Mouse (Mus musculus): ENCODE results near the gene Myt1l. TPM values are rescaled to one million over a fixed set of nuclear protein-coding genes. Genes with fewer than 3 reads are reported as not detected.

The Myt1l gene
- polyA plus RNA-seq, 1 experiment from 2014 or later = 233 TPM

- H3K27ac ChIP-seq (replicated peaks) = 0 out of 2 replicates have a peak overlapping the region, but pooled peaks have one; percentile 21
- no peaks in the 10 kb centered on the region for H3K27me3 ChIP-seq
- H3K9ac ChIP-seq = no peak overlapping the region
- H3K9me3 ChIP-seq = no peaks in the 10 kb centered on the region
- no peak overlapping the region for H3K4me3 ChIP-seq
- 72% methylated on average over 3 of the region's 3 CpGs for WGBS
- H3K4me2 ChIP-seq = no peak overlapping the region
- H3K4me1 ChIP-seq (replicated peaks) = no peaks in the 10 kb centered on the region
- H3K36me3 ChIP-seq = peaks cover 45% of the 10 kb centered on the region
- ATAC-seq (ENCODE audit: low FRiP score, low read depth) = no peak
Observed at GRCm38 (mm10) chr12:29897533-29898085, 369.4 kb downstream of the Myt1l start.

DNA sequence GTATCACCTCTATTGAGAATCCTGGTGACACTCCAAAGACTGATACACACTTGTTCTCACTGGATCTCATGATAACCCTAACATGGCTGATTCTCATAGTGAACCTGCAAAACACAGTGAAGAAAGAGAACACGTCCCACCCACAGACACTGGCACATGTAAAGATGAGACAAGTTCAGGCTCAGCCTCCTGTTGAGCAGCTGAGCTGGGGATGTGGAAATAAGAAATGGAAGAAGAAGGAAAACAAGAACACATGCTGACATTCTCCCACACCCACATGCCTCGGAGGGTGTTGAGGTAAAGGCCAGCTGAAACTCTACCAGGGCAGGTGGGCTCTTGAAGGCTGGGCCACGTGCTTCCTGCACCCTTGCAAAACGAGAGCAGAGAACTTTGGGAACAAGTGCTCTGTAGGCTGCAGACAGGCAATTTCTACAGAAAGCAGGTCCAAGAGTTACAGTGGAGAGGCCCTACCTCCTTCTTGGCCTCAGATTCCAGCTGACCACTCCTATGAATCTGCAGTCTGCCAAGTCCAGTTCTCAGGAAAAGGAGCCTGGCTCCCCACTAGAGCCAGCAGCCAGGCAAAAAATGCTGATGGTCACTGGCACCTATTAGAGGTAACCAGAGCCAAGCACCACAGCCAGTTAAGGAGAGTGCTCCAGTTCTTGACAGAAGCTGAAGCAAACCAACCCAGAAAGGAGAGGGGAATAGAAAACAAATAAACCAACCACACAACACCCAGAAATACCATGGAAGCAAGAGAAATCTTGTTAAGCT, 376.1 kb downstream of the Myt1l start:
- no peaks in the 10 kb centered on the region for H3K27me3 ChIP-seq
- no peaks in the 10 kb centered on the region for H3K9me3 ChIP-seq
- peaks cover 12% of the 10 kb centered on the region; the same call in 1 of the 2 replicates for H3K36me3 ChIP-seq
- peaks cover 4% of the 10 kb centered on the region; the same call in 1 of the 2 replicates for H3K4me1 ChIP-seq (replicated peaks)
- no peak for ATAC-seq (ENCODE audit: low FRiP score, low read depth)
- H3K4me2 ChIP-seq = no peak overlapping the region
- no peak overlapping the region for H3K9ac ChIP-seq
- WGBS = 79% methylated on average over 4 of the region's 4 CpGs
- H3K27ac ChIP-seq (replicated peaks) = no peak overlapping the region
- H3K4me3 ChIP-seq = no peak overlapping the region

DNA sequence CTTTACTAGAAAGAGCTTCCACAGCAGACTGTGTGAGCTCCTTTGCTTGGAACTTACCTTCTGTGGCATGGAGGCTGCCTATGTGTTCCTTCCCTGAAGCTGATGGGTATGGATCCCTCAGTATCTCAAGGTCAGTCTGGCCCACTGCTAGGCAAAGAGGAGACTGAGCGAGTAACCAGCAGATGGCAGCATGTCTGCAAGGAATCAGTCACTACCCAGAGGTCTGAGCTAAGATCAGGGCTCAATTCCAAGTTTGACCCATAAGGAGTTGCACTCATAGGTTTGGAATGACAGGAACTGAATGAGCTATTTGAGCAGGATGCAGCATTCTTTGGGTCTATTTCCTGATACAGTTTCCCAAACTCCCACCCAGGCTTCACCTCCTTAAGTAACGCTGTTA, 378.9 kb downstream of the Myt1l start:
- Histone ChIP-seq H3K4me2 (no peak overlapping the region), H3K36me3 (peaks cover 22% of the 10 kb centered on the region; the same call in 1 of the 2 replicates), H3K27me3 (no peaks in the 10 kb centered on the region), H3K9ac (no peak overlapping the region), H3K4me3 (no peak overlapping the region), H3K27ac (replicated peaks) (no peak overlapping the region), H3K4me1 (replicated peaks) (peaks cover 4% of the 10 kb centered on the region; the same call in 1 of the 2 replicates), H3K9me3 (no peaks in the 10 kb centered on the region)
- WGBS = 51% methylated on average over 2 of the region's 2 CpGs
- ATAC-seq (ENCODE audit: low FRiP score, low read depth) = peak; percentile 56; the same call in 1 of the 2 replicates

DNA sequence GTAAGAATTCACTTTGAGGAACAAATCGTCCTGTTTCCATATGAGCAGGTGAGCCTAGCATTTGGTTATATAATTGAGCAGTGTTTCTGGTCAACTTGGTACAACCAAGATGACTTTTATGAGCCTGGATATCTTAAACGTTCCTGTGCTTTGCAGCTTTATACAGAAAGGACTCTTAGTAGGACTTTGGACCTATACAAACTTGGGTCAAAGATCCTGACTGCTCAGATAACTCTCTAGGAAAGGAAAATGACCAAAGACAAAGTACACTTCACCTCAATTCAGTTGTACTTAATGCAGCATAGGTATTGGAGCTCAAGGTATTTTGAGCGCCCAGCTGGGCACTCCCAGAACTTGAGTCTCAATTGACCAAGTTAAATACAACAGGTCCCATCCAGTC, 388.0 kb downstream of the Myt1l start:
- H3K36me3 ChIP-seq = peaks cover 76% of the 10 kb centered on the region
- ATAC-seq (ENCODE audit: low FRiP score, low read depth) = no peak
- H3K4me2 ChIP-seq = no peak overlapping the region
- no peak overlapping the region for H3K9ac ChIP-seq
- H3K27me3 ChIP-seq = no peaks in the 10 kb centered on the region
- WGBS = 89% methylated on average over 3 of the region's 3 CpGs
- H3K4me1 ChIP-seq (replicated peaks) = no peaks in the 10 kb centered on the region
- no peak overlapping the region for H3K4me3 ChIP-seq
- H3K27ac ChIP-seq (replicated peaks) = no peak overlapping the region
- no peaks in the 10 kb centered on the region for H3K9me3 ChIP-seq

DNA sequence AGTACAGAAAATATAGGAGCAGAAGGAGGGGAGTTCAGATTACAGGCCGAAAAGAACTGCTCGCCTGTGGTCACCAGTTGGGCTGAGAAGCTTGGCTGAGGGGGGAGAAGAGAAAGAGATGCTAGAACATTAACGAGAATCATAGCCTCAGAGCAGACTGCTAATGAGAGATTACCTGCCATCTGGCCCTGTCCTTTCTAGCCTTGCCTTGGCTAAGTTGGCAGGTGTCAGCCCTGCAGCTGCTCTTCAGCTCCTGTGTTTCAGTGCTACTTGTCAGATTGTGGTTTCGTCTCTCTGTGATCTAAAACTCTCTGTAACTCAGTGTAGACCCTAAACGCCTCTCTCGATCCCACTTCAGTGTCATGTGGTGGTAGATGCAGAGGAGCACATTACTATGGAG, 388.6 kb downstream of the Myt1l start:
- no peaks in the 10 kb centered on the region for H3K27me3 ChIP-seq
- ATAC-seq (ENCODE audit: low FRiP score, low read depth) = no peak; the same call in 1 of the 2 replicates

DNA sequence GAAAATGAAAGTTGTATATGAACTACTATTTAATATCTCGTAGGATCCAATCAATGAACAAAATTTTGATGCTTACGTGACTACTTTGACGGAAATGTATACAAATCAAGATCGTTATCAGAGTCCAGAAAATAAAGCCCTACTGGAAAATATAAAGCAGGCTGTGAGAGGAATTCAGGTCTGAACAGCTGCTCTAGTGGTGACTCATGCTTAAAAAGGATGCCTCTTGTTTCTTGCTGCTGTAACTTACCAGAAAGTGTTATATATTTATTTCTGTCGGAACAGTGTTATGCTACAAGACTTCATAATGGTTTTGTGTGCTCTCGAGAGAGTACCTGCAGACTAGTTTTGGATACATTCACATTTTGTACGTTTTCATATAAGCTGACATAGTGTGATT, 392.1 kb downstream of the Myt1l start:
- Histone ChIP-seq H3K36me3 (peaks cover 42% of the 10 kb centered on the region), H3K27me3 (no peaks in the 10 kb centered on the region), H3K4me3 (no peak overlapping the region), H3K9ac (no peak overlapping the region), H3K27ac (replicated peaks) (no peak overlapping the region), H3K4me2 (no peak overlapping the region), H3K9me3 (no peaks in the 10 kb centered on the region), H3K4me1 (replicated peaks) (no peaks in the 10 kb centered on the region)
- ATAC-seq (ENCODE audit: low FRiP score, low read depth) = no peak
- 86% methylated on average over 7 of the region's 7 CpGs for WGBS

More for the DNA sequence above, 388.6 kb downstream of the Myt1l start:
- no peak overlapping the region for H3K4me2 ChIP-seq
- no peak overlapping the region for H3K27ac ChIP-seq (replicated peaks)
- no peak overlapping the region for H3K4me3 ChIP-seq
- H3K9ac ChIP-seq = no peak overlapping the region
- 85% methylated on average over 6 of the region's 6 CpGs for WGBS
- H3K9me3 ChIP-seq = no peaks in the 10 kb centered on the region
- peaks cover 74% of the 10 kb centered on the region for H3K36me3 ChIP-seq
- no peaks in the 10 kb centered on the region for H3K4me1 ChIP-seq (replicated peaks)

- ATAC-seq (ENCODE audit: low FRiP score, low read depth) = no peak
- Histone ChIP-seq H3K27ac (replicated peaks) (no peak overlapping the region), H3K4me1 (replicated peaks) (no peaks in the 10 kb centered on the region), H3K4me2 (no peak overlapping the region), H3K4me3 (no peak overlapping the region), H3K9me3 (no peaks in the 10 kb centered on the region), H3K9ac (no peak overlapping the region), H3K36me3 (peaks cover 31% of the 10 kb centered on the region), H3K27me3 (no peaks in the 10 kb centered on the region)
- WGBS = 82% methylated on average over 11 of the region's 11 CpGs
Observed at GRCm38 (mm10) chr12:29921481-29921880, 393.3 kb downstream of the Myt1l start.

- peaks cover 5% of the 10 kb centered on the region; the same call in 1 of the 2 replicates for H3K4me1 ChIP-seq (replicated peaks)
- H3K9ac ChIP-seq = no peak overlapping the region
- H3K36me3 ChIP-seq = no peaks in the 10 kb centered on the region
- H3K4me3 ChIP-seq = no peak overlapping the region
- H3K27ac ChIP-seq (replicated peaks) = peak overlapping the region; percentile 55; the same call in 1 of the 2 replicates
- WGBS = 43% methylated on average over 3 of the region's 3 CpGs
- no peak overlapping the region for H3K4me2 ChIP-seq
- ATAC-seq (ENCODE audit: low FRiP score, low read depth) = peak; percentile 61; the same call in 1 of the 2 replicates
- no peaks in the 10 kb centered on the region for H3K27me3 ChIP-seq
- H3K9me3 ChIP-seq = no peaks in the 10 kb centered on the region
Observed at GRCm38 (mm10) chr12:29926896-29927295, 398.7 kb downstream of the Myt1l start.

DNA sequence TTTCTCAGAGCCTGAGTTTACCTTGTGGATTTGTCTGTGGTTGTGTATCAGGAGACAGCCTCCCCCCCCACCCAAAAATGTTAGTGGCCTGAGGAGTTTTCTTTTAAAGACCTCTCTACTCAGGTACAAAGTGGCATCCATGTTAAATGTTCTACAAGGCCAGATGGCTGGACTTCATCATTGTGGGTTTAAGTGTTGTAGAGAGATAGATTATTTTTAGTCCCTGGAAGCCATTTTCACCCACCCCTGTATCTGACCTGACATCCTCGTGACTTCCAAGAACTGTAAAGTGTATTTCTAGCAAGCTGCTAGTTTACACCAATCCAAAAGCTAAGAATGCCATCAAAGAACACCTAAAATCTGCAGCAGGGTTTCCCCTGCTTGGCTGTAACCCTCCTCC, 402.4 kb downstream of the Myt1l start:
- H3K9ac ChIP-seq = no peak overlapping the region
- ATAC-seq (ENCODE audit: low FRiP score, low read depth) = no peak
- H3K27ac ChIP-seq (replicated peaks) = no peak overlapping the region
- H3K36me3 ChIP-seq = no peaks in the 10 kb centered on the region
- peaks cover 5% of the 10 kb centered on the region; the same call in 1 of the 2 replicates for H3K4me1 ChIP-seq (replicated peaks)
- no peak overlapping the region for H3K4me3 ChIP-seq
- H3K27me3 ChIP-seq = no peaks in the 10 kb centered on the region
- WGBS = 85% methylated on average over 1 of the region's 1 CpGs
- H3K9me3 ChIP-seq = no peaks in the 10 kb centered on the region
- H3K4me2 ChIP-seq = no peak overlapping the region

DNA sequence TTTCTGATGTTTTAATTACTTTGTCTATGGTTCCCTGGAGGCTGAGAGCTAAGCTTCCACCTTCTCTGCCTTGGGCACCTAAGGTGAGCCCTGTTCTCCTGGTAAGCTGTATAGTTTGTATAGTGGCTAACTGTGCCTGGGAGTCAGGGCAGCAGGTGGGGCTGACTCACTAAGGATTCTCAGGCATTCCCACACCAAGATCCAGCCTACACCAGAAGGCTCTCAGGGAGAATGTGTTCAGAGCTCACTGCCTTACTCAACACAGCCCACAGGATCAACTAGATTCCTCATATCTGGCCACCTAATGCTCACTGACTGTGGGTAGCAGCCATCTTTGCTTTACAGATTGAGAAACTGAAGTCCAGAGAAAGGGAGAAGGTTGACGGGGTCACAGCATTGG, 404.8 kb downstream of the Myt1l start:
- Histone ChIP-seq H3K4me3 (no peak overlapping the region), H3K9ac (no peak overlapping the region), H3K9me3 (no peaks in the 10 kb centered on the region), H3K27ac (replicated peaks) (no peak overlapping the region), H3K36me3 (no peaks in the 10 kb centered on the region), H3K27me3 (no peaks in the 10 kb centered on the region), H3K4me1 (replicated peaks) (peaks cover 5% of the 10 kb centered on the region), H3K4me2 (no peak overlapping the region)
- WGBS = 100% methylated on average over 1 of the region's 1 CpGs
- no peak for ATAC-seq (ENCODE audit: low FRiP score, low read depth)

DNA sequence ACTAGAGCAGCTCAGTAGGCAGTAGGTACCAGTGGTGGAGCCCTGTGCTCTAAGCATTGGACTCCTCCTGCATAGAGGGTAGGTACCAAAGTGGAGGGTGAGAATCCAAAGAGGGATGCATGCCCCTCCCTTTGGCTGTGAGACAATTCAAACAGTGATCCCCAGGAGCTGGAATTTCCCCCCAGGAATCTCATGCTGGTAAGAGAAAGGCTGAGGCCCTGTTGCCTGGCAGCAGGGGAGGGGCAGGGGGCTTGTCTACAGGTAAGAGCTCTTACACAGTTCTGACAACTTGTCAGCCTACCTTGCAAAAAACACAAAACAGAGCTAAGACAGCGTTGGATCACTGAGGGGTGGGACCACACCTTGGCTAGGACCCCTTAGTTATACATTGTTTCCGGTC, 405.3 kb downstream of the Myt1l start:
- Histone ChIP-seq H3K4me2 (no peak overlapping the region), H3K27ac (replicated peaks) (no peak overlapping the region), H3K27me3 (no peaks in the 10 kb centered on the region), H3K36me3 (no peaks in the 10 kb centered on the region), H3K9ac (no peak overlapping the region), H3K9me3 (no peaks in the 10 kb centered on the region), H3K4me1 (replicated peaks) (peaks cover 5% of the 10 kb centered on the region), H3K4me3 (no peak overlapping the region)
- 72% methylated on average over 2 of the region's 2 CpGs for WGBS
- ATAC-seq (ENCODE audit: low FRiP score, low read depth) = no peak

GRCm38 (mm10) chr12:29934120-29934581, 406.0 kb downstream of the Myt1l start:
- Histone ChIP-seq H3K36me3 (no peaks in the 10 kb centered on the region), H3K27ac (replicated peaks) (no peak overlapping the region), H3K9me3 (no peaks in the 10 kb centered on the region), H3K4me2 (no peak overlapping the region), H3K9ac (no peak overlapping the region), H3K4me1 (replicated peaks) (peaks cover 10% of the 10 kb centered on the region), H3K4me3 (no peak overlapping the region), H3K27me3 (no peaks in the 10 kb centered on the region)
- ATAC-seq (ENCODE audit: low FRiP score, low read depth) = no peak
- 73% methylated on average over 8 of the region's 8 CpGs for WGBS

Measured in hindbrain, embryonic 15.5 days (tissue).